Mouse (Mus musculus) gastrocnemius, postnatal 25 days (tissue): ENCODE results near the gene Rex1bd. TPM values are rescaled to one million over a fixed set of nuclear protein-coding genes. Genes with fewer than 3 reads are reported as not detected.

Experiments
- DNase-seq: peaks from one replicate; pipeline ENCODE4 v3.0.0; 2022
- total RNA-seq, 2 experiments: library from RNA; stranded (reverse); gene quantifications; 1 replicate in 1 of 2; 2 replicates in 1 of 2; pipeline ENCODE4 v1.2.3; 2021

The Rex1bd gene
- total RNA-seq, 2 experiments from 2014 or later: 112 to 120 TPM

- DNase-seq: no peak
Observed at GRCm38 (mm10) chr8:70481908-70482307, 24.6 kb downstream of the Rex1bd start.

GRCm38 (mm10) chr8:70477269-70477982 lies 29.1 kb downstream of the Rex1bd start:
- DNase-seq: no peak

GRCm38 (mm10) chr8:70476333-70477268 lies 30.0 kb downstream of the Rex1bd start, which contains the start of gene Klhl26:
TSS of gene Klhl26 (minus strand) at chr8:70476968.
- peak; percentile 94 for DNase-seq

- no peak for DNase-seq
Observed at GRCm38 (mm10) chr8:70471856-70472255, 34.7 kb downstream of the Rex1bd start.

- DNase-seq: no peak
Observed at GRCm38 (mm10) chr8:70469938-70470337, 36.6 kb downstream of the Rex1bd start.

DNA sequence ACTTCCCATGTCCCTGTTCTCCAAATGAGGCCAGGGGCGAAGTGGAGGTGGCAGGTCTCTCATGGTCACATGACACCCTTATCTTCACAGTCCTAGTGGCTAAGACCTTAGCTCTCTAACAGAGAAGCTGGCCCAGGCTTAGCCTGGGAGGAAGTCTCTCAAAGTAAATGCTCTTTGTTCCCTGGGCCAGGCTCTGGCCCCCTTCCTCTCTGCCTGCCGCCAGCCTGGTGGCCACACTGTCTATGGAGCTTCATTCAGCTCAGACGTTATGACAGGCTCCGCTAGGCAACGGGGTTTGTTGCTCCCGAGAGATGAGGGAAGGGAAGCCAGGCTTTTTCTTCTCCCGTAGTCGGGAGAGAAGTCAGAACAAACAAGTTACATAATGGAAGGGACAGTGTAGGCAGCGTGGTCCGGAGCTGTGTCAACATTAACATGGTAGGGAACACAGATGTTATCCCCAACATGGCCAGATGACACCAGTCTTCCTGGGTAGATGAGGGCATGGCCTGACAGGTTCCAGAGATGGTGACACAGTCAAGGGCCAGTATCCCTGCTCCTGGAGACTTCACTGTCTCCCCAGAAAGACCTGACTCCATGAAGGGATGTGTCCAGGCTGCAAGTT lies 37.1 kb downstream of the Rex1bd start:
- peak; percentile 53 for DNase-seq

GRCm38 (mm10) chr8:70468733-70469132 lies 37.8 kb downstream of the Rex1bd start:
- DNase-seq: no peak

GRCm38 (mm10) chr8:70467907-70468306 lies 38.6 kb downstream of the Rex1bd start:
- no peak for DNase-seq

DNA sequence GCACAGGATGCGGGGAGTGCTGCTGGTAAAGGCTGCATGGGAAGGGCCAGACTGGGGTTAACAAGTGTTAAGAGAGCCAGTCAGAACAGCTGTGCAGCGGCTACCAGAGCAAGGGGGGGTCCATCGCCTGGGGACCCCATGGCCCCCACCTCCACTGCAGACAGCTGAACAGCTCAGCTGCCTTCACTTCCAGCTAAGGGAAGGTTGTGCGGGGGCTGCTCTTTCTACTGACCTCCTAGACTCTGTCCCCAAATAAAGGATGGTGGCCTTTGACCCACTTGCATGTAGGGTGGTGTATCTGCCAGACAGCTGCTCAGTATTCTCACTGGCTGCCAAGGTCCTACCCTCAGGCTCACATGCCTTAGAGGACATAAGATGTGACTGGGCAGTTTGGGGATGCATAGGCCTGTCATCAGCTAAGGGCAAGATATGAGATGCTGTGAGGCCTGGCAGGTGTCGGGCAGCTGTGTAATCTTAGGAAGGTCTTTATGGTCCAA lies 39.3 kb downstream of the Rex1bd start:
- peak; percentile 56 for DNase-seq

DNA sequence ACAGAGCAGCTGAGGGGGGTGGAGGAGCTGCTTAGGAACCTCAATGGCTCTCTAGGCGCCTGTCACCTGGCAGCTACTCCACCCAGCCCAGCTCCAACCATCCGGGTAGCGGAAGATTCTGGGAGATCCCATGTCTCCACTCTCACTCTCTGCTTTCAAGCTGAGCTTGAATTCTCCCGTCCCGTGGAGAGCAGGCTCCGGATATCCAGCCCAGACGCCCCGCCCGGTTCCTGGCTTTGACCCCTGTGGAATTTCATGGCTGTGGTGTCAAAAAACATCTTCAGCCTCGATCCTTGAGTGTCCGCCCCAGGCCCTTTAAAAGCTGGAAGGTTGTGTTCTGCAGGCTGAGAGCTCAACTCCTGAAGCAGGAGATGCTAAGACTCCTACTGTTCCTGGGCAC lies 39.8 kb downstream of the Rex1bd start:
- peak; percentile 72 for DNase-seq

- DNase-seq: peak; percentile 44
Observed at GRCm38 (mm10) chr8:70466305-70466704, 40.2 kb downstream of the Rex1bd start.

- no peak for DNase-seq
Observed at GRCm38 (mm10) chr8:70465701-70466100, 40.9 kb downstream of the Rex1bd start.

- DNase-seq: no peak
Observed at GRCm38 (mm10) chr8:70464162-70464561, 42.4 kb downstream of the Rex1bd start.

DNA sequence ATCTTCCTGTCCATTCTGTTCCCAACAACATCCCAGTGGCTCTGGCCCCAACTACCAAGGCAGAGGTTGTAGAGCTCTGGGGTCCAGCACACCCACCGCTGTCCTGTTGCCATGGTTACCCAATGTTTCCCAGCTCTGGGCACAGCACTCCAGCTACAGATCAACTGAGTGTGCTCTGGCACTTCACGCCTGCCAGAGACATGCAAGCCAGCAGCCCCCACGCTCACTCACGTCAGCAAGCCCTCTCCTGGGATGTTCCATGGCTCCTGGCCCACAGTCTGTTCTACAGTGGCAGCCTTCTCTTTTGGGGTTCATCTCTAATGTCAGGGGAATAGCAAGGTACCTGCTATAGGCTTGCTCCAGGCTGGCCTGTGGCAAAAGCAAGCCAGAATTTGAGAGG lies 43.2 kb downstream of the Rex1bd start:
- peak; percentile 55 for DNase-seq

- no peak for DNase-seq
Observed at GRCm38 (mm10) chr8:70462516-70462813, 44.1 kb downstream of the Rex1bd start.

- peak; percentile 59 for DNase-seq
Observed at GRCm38 (mm10) chr8:70461765-70462515, 44.6 kb downstream of the Rex1bd start.

GRCm38 (mm10) chr8:70460606-70461005 lies 45.9 kb downstream of the Rex1bd start:
- no peak for DNase-seq

DNA sequence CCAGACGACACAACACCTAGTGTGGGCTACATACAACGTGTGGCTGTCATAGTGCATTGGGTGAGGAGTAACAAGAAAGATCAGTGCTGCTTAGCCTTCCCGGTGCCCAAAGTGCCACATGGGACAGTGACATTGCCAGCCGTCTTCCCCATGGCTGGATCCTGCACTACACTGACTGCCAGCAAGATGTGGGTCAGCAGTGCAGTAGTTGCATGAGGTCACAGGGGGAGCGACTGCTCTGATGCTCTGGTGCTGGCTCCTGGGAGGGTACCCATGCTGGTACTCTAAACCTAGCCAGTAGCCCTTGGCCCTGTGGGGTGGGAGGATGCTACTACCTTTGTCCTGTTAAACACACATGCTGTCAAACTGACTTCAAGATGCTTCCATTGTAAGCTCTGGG lies 46.4 kb downstream of the Rex1bd start:
- DNase-seq: no peak

- DNase-seq: no peak
Observed at GRCm38 (mm10) chr8:70459636-70460035, 46.9 kb downstream of the Rex1bd start.

DNA sequence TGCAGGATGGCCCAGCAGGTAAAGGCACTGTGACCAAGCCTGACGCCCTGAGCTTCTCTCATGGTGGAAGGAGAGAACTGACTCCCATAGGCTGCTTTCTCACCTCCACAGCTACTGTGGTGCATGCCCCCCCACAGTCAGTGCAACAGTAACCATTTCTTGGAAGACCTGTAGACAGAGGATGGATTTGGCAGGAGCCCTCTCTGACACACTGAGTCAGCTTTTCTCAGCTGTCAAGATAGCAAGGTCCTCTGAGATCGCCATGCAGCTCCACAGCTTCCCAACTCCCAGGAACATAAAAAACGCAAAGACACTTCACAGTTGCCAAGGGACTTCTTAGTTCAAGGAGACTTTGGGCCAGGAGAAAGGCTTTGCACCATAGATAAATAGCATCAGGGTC lies 48.1 kb downstream of the Rex1bd start:
- no peak for DNase-seq

DNA sequence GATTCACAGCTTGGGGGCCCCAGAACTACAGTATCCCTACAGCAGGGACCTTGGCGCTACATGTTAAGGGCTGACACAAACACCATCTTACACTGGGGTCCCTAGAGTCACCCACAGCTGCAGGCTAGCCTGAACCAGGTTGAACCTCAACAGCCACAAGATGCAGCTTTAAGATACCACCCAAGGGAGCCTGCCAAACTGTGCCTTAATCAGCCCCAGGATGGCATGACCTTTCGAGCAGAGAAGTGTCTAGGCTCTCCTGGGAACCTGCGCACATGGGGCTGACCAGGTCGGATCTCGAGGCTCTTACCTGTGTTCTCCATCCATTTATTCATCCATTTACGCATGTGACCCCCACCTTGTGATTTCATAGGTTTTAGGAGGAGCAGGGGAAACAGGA lies 48.7 kb downstream of the Rex1bd start:
- DNase-seq: no peak

GRCm38 (mm10) chr8:70456996-70457395 lies 49.6 kb downstream of the Rex1bd start:
- DNase-seq: no peak
